Mouse (Mus musculus) C2C12 (cell line): ENCODE data around the gene 9130213A22Rik.

ENCODE experiments used
- CEBPB ChIP-seq: IDR thresholded peaks from one replicate; pipeline ENCODE4 v1.6.1; 2011; ENCODE audit warnings: low read depth, mild to moderate bottlenecking, control low read depth, moderate library complexity
- CTCF ChIP-seq: IDR thresholded peaks from one replicate; pipeline ENCODE4 v1.5.1; 2011; ENCODE audit not compliant: control insufficient read depth, insufficient read depth, insufficient read length
- FOSL1 ChIP-seq: IDR thresholded peaks from one replicate; pipeline ENCODE4 v1.8.0; 2011; ENCODE audit warnings: mild to moderate bottlenecking, low read length; ENCODE audit not compliant: poor library complexity, insufficient read depth, severe bottlenecking
- MAX ChIP-seq: IDR thresholded peaks from one replicate; pipeline ENCODE4 v1.6.1; 2011; ENCODE audit warnings: mild to moderate bottlenecking, control low read depth
- MYOD1 ChIP-seq: IDR thresholded peaks from one replicate; pipeline ENCODE4 v1.6.1; 2011; ENCODE audit warnings: low read depth; ENCODE audit not compliant: control insufficient read depth, insufficient read length
- MYOG ChIP-seq: IDR thresholded peaks from one replicate; pipeline ENCODE4 v1.6.1; 2011; ENCODE audit not compliant: control insufficient read depth, insufficient read length; ENCODE audit errors: extremely low read depth
- USF1 ChIP-seq: IDR thresholded peaks from one replicate; pipeline ENCODE4 v1.6.1; 2011; ENCODE audit warnings: low read depth, mild to moderate bottlenecking, control low read depth, moderate library complexity

DNA sequence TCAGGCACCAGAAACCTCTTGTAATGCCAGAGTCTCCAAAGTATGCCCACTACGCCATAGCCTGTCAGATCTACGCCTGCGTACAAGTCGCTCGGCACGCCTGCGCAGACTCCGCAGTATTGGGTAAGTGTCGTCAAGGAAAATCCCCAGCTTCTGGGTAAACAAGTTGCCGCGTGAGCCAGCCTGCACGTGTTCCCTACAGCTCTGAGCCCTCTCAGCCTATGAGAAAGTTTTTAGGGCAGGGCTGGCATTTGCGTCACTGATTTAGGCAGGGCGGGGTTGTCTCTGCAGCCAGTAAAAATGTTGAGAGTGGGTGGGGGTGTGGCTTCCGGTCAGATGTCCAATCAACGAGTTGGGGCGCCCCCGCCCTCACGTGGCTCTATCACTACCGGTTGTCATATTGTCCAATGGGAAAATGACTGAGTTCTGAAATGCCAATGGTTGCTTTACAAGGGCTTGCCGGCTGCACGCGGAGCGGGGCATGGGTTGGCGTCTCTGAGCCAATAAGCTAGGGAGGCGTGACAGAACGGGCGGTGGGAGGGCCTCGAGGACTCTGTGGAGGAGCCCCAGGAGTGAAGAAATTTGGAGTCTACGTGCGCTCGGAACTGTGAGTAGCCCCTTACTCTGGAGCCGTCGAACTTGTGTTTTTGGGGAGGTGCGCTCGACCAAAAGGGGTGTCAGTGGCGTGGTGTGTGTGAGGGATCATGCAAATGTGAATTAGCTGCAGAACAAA, 27.5 kb downstream of the 9130213A22Rik start, which contains the start of gene Per1:
- no peak for TF ChIP-seq CTCF
- TF ChIP-seq USF1 = peak; percentile 83
- TF ChIP-seq MYOD1 = no peak
- peak; percentile 99 for TF ChIP-seq MAX
- peak; percentile 53 for TF ChIP-seq CEBPB
- TF ChIP-seq FOSL1 = no peak
- TF ChIP-seq MYOG = no peak
